Mouse (Mus musculus) megakaryocyte progenitor cell, adult 5-6 weeks (primary cell): ENCODE measurements around the gene 5730455P16Rik. TPM values are rescaled to one million over a fixed set of nuclear protein-coding genes. Genes with fewer than 3 reads are reported as not detected.
A peak's percentile ranks its signal among the peaks of the same experiment; 100 is the strongest.
"Not testable (repeated sequence)": the region's sequence is repeated elsewhere in the genome, so short reads cannot be mapped to it uniquely, and the experiment has no call there.

Source experiments
- ATAC-seq: replicated peaks from 2 replicates; pipeline ENCODE4 v1.8.0; 2016; ENCODE audit warnings: mild to moderate bottlenecking, moderate TSS enrichment, inconsistent platforms; ENCODE audit not compliant: poor library complexity
- total RNA-seq, 2 experiments: library from RNA; stranded (forward) in 1 of 2; stranded (reverse) in 1 of 2; fragments of 157-497, 149-512 nt in 1 of 2; fragments of 200-1000 nt in 1 of 2; gene quantifications; 2 replicates each; pipeline versions ENCODE4 v1.2.3 to v1.2.4; 2015 to 2017

5730455P16Rik gene
- total RNA-seq (2015) (5.6 and 6.1 TPM in 2 replicates), total RNA-seq (2017) (9.0 and 11.3 TPM in 2 replicates)

GRCm38 (mm10) chr11:80377712-80378451 lies at the start of gene 5730455P16Rik:
Gene 5730455P16Rik (minus strand): TSS chr11:80378034.
- ATAC-seq, result peak; percentile 93

DNA sequence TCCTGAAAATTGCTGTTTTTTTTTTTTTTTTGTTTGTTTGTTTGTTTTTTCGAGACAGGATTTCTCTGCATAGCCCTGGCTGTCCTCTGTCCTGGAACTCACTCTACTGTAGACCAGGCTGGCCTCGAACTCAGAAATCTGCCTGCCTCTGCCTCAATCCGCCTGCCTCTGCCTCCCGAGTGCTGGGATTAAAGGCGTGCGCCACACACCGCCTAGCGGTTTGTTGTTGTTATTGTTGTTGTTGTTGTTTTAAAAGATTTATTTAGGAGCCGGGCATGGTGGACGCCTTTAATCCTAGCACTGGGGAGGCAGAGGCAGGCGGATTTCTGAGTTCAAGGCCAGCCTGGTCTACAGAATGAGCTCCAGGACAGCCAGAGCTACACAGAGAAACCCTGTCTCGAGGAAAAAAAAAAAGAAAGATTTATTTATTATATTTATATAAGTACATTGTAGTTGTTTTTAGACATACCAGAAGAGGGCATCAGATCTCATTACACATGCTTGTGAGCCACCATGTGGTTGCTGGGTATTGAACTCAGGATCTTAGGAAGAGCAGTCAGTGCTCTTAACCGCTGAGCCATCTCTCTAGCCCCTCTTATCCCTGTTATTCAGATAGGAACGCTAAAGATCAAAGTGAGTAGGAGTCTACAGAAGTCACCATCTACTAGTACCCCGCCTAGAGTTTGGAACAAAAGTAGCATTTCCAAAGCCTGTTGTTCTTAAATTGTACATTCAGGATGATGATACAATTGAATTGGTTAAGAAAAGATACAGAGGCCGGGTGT lies 48.4 kb upstream of the 5730455P16Rik start:
- not testable (repeated sequence) for ATAC-seq

DNA sequence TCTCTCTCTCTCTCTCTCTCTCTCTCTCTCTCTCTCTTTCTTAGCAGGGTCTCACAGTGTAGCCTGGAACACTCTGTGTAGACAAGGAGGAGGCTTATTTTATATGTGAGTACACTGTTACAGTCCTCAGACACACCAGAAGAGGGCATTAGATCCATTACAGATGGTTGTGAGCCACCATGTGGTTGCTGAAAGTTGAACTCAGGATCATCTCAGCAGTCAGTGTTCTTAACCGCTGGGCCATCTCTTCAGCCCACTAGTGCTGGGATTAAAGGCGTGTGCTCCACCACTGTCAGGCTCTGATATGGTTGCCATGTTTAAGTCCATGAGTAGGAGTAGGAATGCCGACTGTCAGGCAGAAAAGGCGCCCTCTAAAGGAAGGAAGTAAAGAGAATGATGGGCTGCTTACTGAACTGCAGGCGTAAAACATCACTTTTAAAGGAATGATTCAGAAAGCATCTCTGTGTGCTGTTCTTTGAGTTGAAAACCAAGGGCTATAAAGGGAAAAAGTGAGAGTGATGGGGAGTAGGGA lies 47.5 kb upstream of the 5730455P16Rik start:
- ATAC-seq, result no peak

DNA sequence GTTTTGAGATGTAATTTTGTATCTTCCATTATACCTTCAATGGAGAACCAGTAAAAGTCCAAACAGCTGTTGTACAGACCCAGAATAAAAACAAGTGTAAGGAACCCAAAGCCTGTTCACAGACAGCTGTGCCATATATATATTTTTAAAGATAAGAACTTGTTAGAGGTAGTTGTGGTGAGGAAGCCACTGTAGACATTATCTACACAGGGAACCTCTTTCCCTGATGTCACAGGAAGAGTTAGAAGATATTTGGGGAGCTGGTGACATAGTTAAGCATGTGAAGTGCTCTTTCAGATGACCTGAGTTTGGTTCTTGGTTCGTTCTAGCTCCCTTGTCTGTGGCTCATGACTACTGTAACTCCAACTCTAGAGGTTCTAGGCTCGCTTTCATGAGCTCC lies 46.9 kb upstream of the 5730455P16Rik start:
- no peak for ATAC-seq

DNA sequence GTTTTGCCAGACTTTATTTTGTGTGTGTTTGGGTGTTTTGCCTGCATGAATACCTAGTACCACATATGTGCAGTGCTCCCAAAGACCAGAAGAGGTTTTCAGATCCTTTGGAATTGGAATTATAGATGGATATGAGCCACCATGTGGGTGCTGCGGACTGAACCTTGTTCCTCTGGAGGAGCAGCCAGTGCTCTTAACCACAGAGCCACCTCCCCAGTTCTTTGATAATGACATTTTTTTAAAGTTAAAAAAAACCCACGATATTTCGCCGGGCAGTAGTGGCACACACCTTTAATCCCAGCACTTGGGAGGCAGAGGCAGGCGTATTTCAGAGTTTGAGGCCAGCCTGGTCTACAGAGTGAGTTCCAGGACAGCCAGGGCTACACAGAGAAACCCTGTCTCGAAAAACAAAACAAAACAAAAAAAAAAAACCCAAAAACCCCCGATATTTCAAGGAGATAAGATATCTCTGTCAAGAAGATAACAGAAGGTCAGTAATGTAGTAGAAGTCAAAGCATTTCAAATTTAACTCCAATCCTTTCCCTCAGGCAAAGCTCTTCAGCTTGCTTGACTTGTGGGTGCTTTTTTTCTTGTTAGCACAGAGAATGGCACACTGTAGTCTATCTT lies 43.7 kb upstream of the 5730455P16Rik start:
- no peak for ATAC-seq

DNA sequence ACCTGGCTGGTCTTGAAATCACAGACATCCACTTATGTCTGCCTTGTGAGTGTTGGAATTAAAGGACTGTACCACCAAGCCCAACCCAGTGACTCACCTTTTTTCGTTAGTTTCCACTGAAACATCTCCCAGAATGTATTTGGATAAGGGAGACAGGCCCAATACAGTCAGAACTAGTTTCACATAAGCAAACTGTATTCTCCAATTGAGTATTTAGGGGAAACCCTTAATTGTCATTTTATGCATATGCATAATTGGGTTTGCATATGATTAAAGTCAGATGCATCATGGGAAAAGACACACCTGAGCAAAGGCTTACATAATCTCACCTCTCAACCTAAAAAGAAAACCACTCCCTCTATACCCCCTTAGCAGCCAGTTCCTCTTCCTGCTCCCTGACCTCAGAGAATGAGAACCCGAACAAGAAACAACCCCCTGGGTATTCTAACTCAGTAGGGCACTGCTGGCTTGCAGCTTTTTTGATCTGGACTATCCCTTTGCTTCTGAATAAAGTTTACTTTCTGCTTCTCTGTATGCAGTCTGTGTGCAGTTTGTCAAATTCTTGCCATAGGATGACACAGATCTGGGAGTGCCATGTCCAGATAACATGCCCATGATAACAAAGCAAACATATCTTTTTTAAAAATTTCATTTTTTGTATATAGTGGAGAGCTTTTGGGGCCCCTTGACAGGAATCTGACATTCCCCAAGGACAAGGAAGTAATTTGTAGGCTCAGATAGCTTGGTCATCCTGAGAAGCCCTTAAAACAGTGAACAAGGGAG lies 42.6 kb upstream of the 5730455P16Rik start:
- peak; percentile 42 for ATAC-seq

GRCm38 (mm10) chr11:80419743-80420142 lies 41.9 kb upstream of the 5730455P16Rik start:
- ATAC-seq, result no peak

GRCm38 (mm10) chr11:80417085-80417484 lies 39.3 kb upstream of the 5730455P16Rik start:
- no peak for ATAC-seq

DNA sequence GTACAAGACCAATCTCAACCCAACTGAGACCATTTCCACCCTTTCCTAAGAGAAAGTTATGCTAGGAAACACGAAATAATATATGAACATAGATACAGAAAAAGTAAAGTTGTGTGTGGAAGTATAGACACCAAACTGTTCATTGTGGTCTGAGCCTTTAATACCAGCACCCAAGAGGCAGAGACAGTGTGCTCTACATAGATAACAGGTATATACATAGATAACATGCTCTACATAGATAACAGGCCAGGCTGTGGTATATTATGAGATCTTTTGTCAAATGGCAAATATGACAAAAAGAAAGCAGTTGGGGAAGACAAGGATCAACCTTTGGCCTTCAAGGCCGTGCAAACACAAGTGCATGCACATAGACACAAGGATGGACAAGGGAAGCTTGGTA lies 32.5 kb upstream of the 5730455P16Rik start:
- peak; percentile 23; the same call in 1 of the 2 replicates for ATAC-seq

GRCm38 (mm10) chr11:80407878-80408277 lies 30.0 kb upstream of the 5730455P16Rik start:
- ATAC-seq, result not testable (repeated sequence)

DNA sequence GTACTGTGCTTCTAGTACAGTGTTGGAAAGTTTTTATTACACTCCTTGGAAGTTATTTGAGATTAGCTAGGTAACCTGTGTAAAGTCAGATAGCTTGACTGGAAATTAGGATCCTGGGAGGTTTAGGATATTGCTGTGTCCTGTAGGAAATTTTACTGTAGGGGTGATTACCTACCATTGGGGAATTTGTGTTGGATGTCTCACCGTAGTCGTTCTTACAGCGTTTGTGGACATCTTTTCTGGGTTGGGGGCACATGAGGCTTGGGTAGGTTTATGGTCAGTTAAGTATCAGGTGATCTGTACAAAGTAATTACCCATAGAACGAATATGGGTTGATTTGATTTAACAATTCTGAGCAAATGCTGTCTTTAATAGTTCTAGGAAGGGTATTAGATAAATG lies 18.8 kb upstream of the 5730455P16Rik start:
- ATAC-seq, result no peak

- ATAC-seq, result no peak
These were observed 18.1 kb upstream of the 5730455P16Rik start for GRCm38 (mm10) chr11:80395930-80396329.

DNA sequence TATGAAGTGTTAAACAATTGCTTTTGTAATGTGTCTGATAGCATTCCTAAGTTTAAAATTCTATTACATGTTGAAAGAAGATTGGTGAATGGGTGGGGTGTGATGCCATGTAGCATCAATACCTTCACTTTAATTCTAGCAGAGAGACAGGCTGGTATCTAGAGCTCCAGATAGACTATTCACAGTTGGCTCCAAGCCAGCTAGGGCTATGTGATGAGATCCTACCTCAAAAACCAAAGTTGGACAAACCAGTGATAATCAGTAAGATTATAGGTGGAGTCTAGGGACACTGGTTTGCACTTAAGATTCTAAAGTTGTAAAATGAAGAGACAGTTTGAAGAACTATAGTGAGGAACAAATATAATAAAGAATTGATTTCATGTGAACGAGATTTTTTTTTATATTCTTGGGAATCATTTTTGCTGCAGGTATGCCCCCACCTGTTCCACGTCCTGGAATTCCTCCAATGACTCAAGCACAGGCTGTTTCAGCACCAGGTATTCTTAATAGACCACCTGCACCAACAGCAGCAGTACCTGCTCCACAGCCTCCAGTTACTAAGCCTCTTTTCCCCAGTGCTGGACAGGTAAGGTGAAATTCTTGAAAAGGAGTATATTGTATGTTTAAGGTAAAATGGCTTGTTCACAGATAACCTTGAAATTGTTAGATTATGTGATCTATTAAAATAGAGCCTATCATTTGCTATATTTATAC lies 13.7 kb upstream of the 5730455P16Rik start:
- ATAC-seq, result peak; percentile 23; the same call in 1 of the 2 replicates

DNA sequence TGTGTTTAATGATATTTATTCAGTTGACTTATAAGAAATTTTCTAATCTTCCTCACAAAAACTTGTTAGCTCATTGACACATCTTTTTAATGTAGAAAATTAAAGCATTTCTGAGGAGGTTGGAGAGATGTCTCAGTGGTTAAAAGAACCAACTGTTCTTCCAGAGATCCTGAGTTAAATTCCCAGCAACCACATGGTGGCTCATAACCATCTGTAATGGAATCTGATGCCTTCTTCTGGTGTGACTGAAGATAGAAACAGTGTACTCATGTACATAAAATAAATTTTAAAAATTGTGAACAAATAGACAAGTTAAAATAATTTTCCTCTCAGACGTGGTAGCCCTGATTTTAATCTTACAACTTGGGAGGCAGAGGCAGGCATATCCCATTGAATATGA lies 12.1 kb upstream of the 5730455P16Rik start:
- no peak for ATAC-seq

DNA sequence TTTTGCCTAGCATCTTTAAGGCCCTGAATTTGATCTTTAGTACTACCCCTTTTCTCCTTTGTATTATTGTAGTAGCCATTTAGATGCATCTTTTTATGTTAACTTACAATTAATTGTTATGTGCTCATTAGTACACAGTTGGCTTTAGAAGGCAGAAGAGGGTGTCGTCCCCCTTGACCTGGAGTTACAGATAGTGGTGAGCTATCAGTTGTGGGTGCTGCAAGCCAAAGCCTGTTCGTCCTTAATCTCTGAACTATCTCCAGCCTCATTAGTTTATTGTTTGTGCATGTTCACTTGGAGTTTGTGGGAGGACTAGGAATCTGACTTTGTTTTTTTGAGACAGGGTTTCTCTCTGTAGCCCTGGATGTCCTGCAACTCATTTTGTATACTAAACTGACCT lies 9.0 kb upstream of the 5730455P16Rik start:
- ATAC-seq, result no peak

- ATAC-seq, result no peak
These were observed 7.2 kb upstream of the 5730455P16Rik start for GRCm38 (mm10) chr11:80385055-80385454.

GRCm38 (mm10) chr11:80384461-80384860 lies 6.6 kb upstream of the 5730455P16Rik start:
- no peak for ATAC-seq

DNA sequence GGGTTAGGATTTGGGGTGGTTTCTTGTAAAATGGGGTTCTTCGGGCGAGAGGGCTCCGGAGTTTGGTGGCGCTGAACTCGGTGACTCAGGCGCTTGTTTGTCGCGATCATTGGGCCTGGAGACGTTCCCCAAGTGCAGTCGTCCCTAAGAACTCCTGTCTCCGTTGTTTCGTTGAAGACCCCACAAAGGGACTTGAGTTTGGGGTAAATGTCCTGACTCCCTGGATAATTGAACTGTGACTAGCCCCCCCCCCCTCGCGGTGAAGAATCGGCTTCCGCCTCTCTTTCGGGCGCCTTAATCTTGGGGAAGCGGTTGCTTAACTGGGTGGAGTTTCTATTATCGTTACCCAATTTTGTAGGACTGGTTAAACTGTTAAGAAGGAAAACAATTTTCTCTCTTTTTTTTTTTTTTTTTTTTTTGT lies 5.8 kb upstream of the 5730455P16Rik start:
- peak; percentile 59 for ATAC-seq

GRCm38 (mm10) chr11:80383019-80383625 lies 5.3 kb upstream of the 5730455P16Rik start, which contains the start of gene Zfp207:
Gene Zfp207 (plus strand): TSS chr11:80383279.
- ATAC-seq, result peak; percentile 88
